In the genomic region with DNA sequence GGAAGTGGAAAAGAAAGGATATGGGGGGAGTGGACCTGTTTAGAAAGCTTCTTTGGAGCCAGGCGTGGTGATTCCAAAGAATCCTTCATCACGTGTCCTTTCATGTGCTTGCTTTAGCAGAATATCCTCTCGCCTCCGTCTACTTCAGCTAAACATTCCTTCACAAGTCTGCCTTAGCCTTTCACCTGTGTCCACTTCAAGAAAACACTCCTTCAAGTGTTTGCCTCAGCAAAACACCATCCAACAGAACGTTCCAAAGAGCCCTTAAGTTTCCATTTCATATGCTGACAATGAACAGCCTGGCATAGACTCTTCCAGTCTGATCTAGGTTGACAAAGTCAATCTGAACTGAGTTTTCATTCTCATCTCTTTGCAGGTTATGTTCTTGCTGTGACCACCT, we compare ENCODE assay signal across 30 mouse cellular contexts. TPM values are rescaled to one million over a fixed set of nuclear protein-coding genes. Genes with fewer than 3 reads are reported as not detected.
DNase-seq lines count a peak whose midpoint lies in the region; ATAC-seq and TF ChIP-seq lines count a peak whose summit lies in the region.
"Had no signal": no experiment of that assay in that cellular context is flagged by ENCODE, and none has a peak within 500 bp of the region (broad histone marks: within the 10 kb centered on the region; RNA-seq: fewer than 3 reads in every experiment).

No protein-coding gene starts in this region.

- DNase-seq in kidney, adult 2 months = peak; percentile 22
- DNase-seq in kidney, postnatal 25 days = no peak
- DNase-seq in lung, embryonic 14.5 days = peak; percentile 53
- no peak for DNase-seq in lung, postnatal 4 days
- no peak for DNase-seq in lung, postnatal 10 days
- DNase-seq in lung, postnatal 36 days = peak; percentile 82
- no peak for DNase-seq in adrenal gland, postnatal 25 days
- DNase-seq: adrenal gland, adult 8-10 months; adrenal gland, postnatal 14 days; B cell, adult 2 months; cerebellum, adult 11 months; cerebellum, adult 18-20 months; cerebellum, adult 8-10 months; cerebellum, adult 9-11 months; cerebellum, postnatal 14 days; cerebellum, postnatal 36 days; embryo, embryonic 11 days had no signal

- no peak for TF ChIP-seq CTCF in kidney, adult 2 months (conservative IDR thresholded peaks at IDR 0.05; ENCODE audit: insufficient read depth, insufficient read length, low read depth, low read length)
- TF ChIP-seq CTCF in lung, embryonic 14.5 days (IDR thresholded peaks at IDR 0.05; ENCODE audit: low read depth) = no peak

- no peak overlapping the region for H3K4me2 ChIP-seq in lung, embryonic 14.5 days
- H3K4me2 ChIP-seq in lung, embryonic 16.5 days (ENCODE audit: low read depth, low read length) = no peak overlapping the region
- H3K4me2 ChIP-seq: embryonic facial prominence, embryonic 13.5 days; embryonic facial prominence, embryonic 15.5 days; forebrain, embryonic 12.5 days had no signal

- H3K27me3 ChIP-seq in kidney, adult 2 months (replicated peaks; ENCODE audit: control insufficient read depth, insufficient read depth, low read length) = no peaks in the 10 kb centered on the region
- no peaks in the 10 kb centered on the region for H3K27me3 ChIP-seq in lung, embryonic 14.5 days (ENCODE audit: insufficient read depth, low read length)
- H3K27me3 ChIP-seq in lung, embryonic 16.5 days (ENCODE audit: control insufficient read depth, insufficient read depth, low read depth, low read length) = no peaks in the 10 kb centered on the region
- H3K27me3 ChIP-seq: CH12.LX; embryonic facial prominence, embryonic 13.5 days; embryonic facial prominence, embryonic 15.5 days; Patski had no signal

- H3K9me3 ChIP-seq in lung, embryonic 14.5 days (ENCODE audit: low read depth, low read length) = no peaks in the 10 kb centered on the region
- H3K9me3 ChIP-seq in lung, embryonic 16.5 days (ENCODE audit: control insufficient read depth, low read length) = no peaks in the 10 kb centered on the region
- H3K9me3 ChIP-seq: embryonic facial prominence, embryonic 13.5 days; embryonic facial prominence, embryonic 15.5 days; forebrain, embryonic 10.5 days; forebrain, embryonic 12.5 days; G1E had no signal

- no peaks in the 10 kb centered on the region for H3K4me1 ChIP-seq in kidney, adult 2 months (ENCODE audit: control insufficient read depth, insufficient read depth, low read length)
- no peaks in the 10 kb centered on the region for H3K4me1 ChIP-seq in lung, embryonic 14.5 days (ENCODE audit: insufficient read depth)
- peaks cover 10% of the 10 kb centered on the region for H3K4me1 ChIP-seq in lung, embryonic 16.5 days (replicated peaks; ENCODE audit: control insufficient read depth, insufficient read depth, low read length)

- no peak overlapping the region for H3K4me3 ChIP-seq in kidney, adult 2 months (ENCODE audit: insufficient read depth, low read depth, low read length)
- H3K4me3 ChIP-seq in lung, embryonic 14.5 days (ENCODE audit: low read depth, low read length) = no peak overlapping the region
- no peak overlapping the region for H3K4me3 ChIP-seq in lung, embryonic 16.5 days (ENCODE audit: low read length)
- H3K4me3 ChIP-seq: embryonic facial prominence, embryonic 13.5 days; embryonic facial prominence, embryonic 15.5 days; erythroblast, embryonic 14.5 days; forebrain, embryonic 10.5 days; forebrain, embryonic 12.5 days had no signal

- no peak overlapping the region; the same call in 1 of the 2 replicates for H3K27ac ChIP-seq in kidney, adult 2 months (ENCODE audit: insufficient read depth, low read depth, low read length)
- peak overlapping the region; percentile 61; the same call in 1 of the 2 replicates for H3K27ac ChIP-seq in lung, embryonic 14.5 days (ENCODE audit: low read depth)
- peak overlapping the region; percentile 81 for H3K27ac ChIP-seq in lung, embryonic 16.5 days (ENCODE audit: low read length)
- H3K27ac ChIP-seq: embryonic facial prominence, embryonic 13.5 days; embryonic facial prominence, embryonic 15.5 days; forebrain, embryonic 10.5 days; forebrain, embryonic 12.5 days had no signal

- 75% methylated on average over 5 of the region's 5 CpGs for WGBS in kidney, adult 2 months
- WGBS in lung, embryonic 14.5 days = 44% methylated on average over 5 of the region's 5 CpGs
- WGBS in lung, embryonic 16.5 days = 32% methylated on average over 5 of the region's 5 CpGs

- H3K9ac ChIP-seq in lung, embryonic 14.5 days = no peak overlapping the region
- no peak overlapping the region for H3K9ac ChIP-seq in lung, embryonic 16.5 days (ENCODE audit: low read length)
- H3K9ac ChIP-seq: embryonic facial prominence, embryonic 13.5 days; embryonic facial prominence, embryonic 15.5 days; forebrain, embryonic 12.5 days had no signal

- H3K36me3 ChIP-seq in kidney, adult 2 months (ENCODE audit: control insufficient read depth, insufficient read depth, low read length) = no peaks in the 10 kb centered on the region
- peaks cover 5% of the 10 kb centered on the region; the same call in 1 of the 2 replicates for H3K36me3 ChIP-seq in lung, embryonic 14.5 days (ENCODE audit: insufficient read depth)
- H3K36me3 ChIP-seq in lung, embryonic 16.5 days (ENCODE audit: control insufficient read depth, insufficient read depth, low read length) = no peaks in the 10 kb centered on the region
- H3K36me3 ChIP-seq: embryonic facial prominence, embryonic 15.5 days had no signal

- no peak for TF ChIP-seq POLR2A in kidney, adult 2 months (IDR thresholded peaks at IDR 0.05; ENCODE audit: low read depth, low read length)

- no peak for ATAC-seq in lung, embryonic 14.5 days (ENCODE audit: insufficient read depth)
- peak; percentile 51 for ATAC-seq in lung, embryonic 16.5 days (ENCODE audit: low read depth)
- ATAC-seq: activated CD4-positive, CD25-positive, alpha-beta regulatory T cell, adult 4 months; CD4-positive, CD25-positive, alpha-beta regulatory T cell, adult 4 months; forebrain, embryonic 14.5 days; Patski had no signal

RNA-seq across cellular contexts. Expression of a gene that starts 20.0 kb away (rescaled TPM):
- 47.4 and 51.2 TPM in 2 replicates for polyA plus RNA-seq in kidney, adult 2 months (2012; rRNA removed)
- 38.3 and 39.7 TPM in 2 replicates for polyA plus RNA-seq in lung, embryonic 14.5 days (2014; fragmentation: Nextera tagmentation; extraction: Ambion mirVana)
- polyA plus RNA-seq in lung, embryonic 16.5 days (2015; fragmentation: Nextera tagmentation; extraction: Ambion mirVana) = 41.0 and 41.8 TPM in 2 replicates
- total RNA-seq in adrenal gland, postnatal 25 days (2021) = 27.7 and 29.5 TPM in 2 replicates

RNA-seq across cellular contexts. Expression of a gene that starts 20.3 kb away (rescaled TPM):
- polyA plus RNA-seq in kidney, adult 2 months (2012; rRNA removed) = 2.3 and 2.6 TPM in 2 replicates
- polyA plus RNA-seq in lung, embryonic 14.5 days (2014; fragmentation: Nextera tagmentation; extraction: Ambion mirVana) = 254 and 261 TPM in 2 replicates
- polyA plus RNA-seq in lung, embryonic 16.5 days (2015; fragmentation: Nextera tagmentation; extraction: Ambion mirVana) = 190 and 214 TPM in 2 replicates
- 14.2 and 14.4 TPM in 2 replicates for total RNA-seq in adrenal gland, postnatal 25 days (2021)

RNA-seq across cellular contexts. Expression of a gene that starts 25.9 kb away (rescaled TPM):
- polyA plus RNA-seq in kidney, adult 2 months (2012; rRNA removed) = 12.7 and 15.7 TPM in 2 replicates
- polyA plus RNA-seq in lung, embryonic 14.5 days (2014; fragmentation: Nextera tagmentation; extraction: Ambion mirVana) = 265 and 275 TPM in 2 replicates
- polyA plus RNA-seq in lung, embryonic 16.5 days (2015; fragmentation: Nextera tagmentation; extraction: Ambion mirVana) = 242 and 259 TPM in 2 replicates
- 48.6 and 54.7 TPM in 2 replicates for total RNA-seq in adrenal gland, postnatal 25 days (2021)

RNA-seq across cellular contexts. Expression of a gene that starts 43.2 kb away (rescaled TPM):
- polyA plus RNA-seq in kidney, adult 2 months (2012; rRNA removed) = 63.7 and 94.9 TPM in 2 replicates
- 51.0 and 52.5 TPM in 2 replicates for polyA plus RNA-seq in lung, embryonic 14.5 days (2014; fragmentation: Nextera tagmentation; extraction: Ambion mirVana)
- polyA plus RNA-seq in lung, embryonic 16.5 days (2015; fragmentation: Nextera tagmentation; extraction: Ambion mirVana) = 64.4 and 67.2 TPM in 2 replicates
- total RNA-seq in adrenal gland, postnatal 25 days (2021) = 2.0 and 3.2 TPM in 2 replicates
- polyA plus RNA-seq: CD4-positive, CD25-positive, alpha-beta regulatory T cell, adult 4 months; erythroblast, embryonic 14.5 days had no signal

RNA-seq across cellular contexts. Expression of a gene that starts 48.5 kb away (rescaled TPM):
- polyA plus RNA-seq in kidney, adult 2 months (2012; rRNA removed) = 0.64 and 0.77 TPM in 2 replicates
- 0.26 and 0.31 TPM in 2 replicates for polyA plus RNA-seq in lung, embryonic 14.5 days (2014; fragmentation: Nextera tagmentation; extraction: Ambion mirVana)
- 0.16 and 0.39 TPM in 2 replicates for polyA plus RNA-seq in lung, embryonic 16.5 days (2015; fragmentation: Nextera tagmentation; extraction: Ambion mirVana)
- total RNA-seq in adrenal gland, postnatal 25 days (2021) = 0.64 TPM in 1 of 2 replicates, not detected in the other
- total RNA-seq: common myeloid progenitor, adult 5-6 weeks had no signal
- polyA plus RNA-seq: erythroblast, embryonic 14.5 days; G1E had no signal

Comparison
In these comparisons a context has a peak if more than half of its experiments do, and no peak if none do; other contexts are left out.
1. DNase-seq: peak in kidney, adult 2 months (single experiment), lung, embryonic 14.5 days (single experiment) and lung, postnatal 36 days (single experiment); none in kidney, postnatal 25 days (0 of 2), lung, postnatal 4 days (0 of 2), lung, postnatal 10 days (single experiment) and adrenal gland, postnatal 25 days (single experiment).
2. RNA of a gene that starts 20.3 kb away (polyA plus RNA-seq): 254 to 261 TPM in lung, embryonic 14.5 days and 190 to 214 TPM in lung, embryonic 16.5 days; 2.3 to 2.6 TPM in kidney, adult 2 months; every median in the first group is over 10 times any median in the second.
3. RNA of a gene that starts 25.9 kb away (polyA plus RNA-seq): 265 to 275 TPM in lung, embryonic 14.5 days and 242 to 259 TPM in lung, embryonic 16.5 days; 12.7 to 15.7 TPM in kidney, adult 2 months; every median in the first group is over 10 times any median in the second.